Mouse (Mus musculus) kidney, adult 8-10 months (tissue): ENCODE measurements around the gene Itgam.
"Not testable (repeated sequence)": the region's sequence is repeated elsewhere in the genome, so short reads cannot be mapped to it uniquely, and the experiment has no call there.

Experiments
- DNase-seq, 2 experiments: peaks; one replicate each; pipeline ENCODE4 v3.0.0; 2022

Itgam gene

GRCm38 (mm10) chr7:128062456-128062855, at the start of gene Itgam, which contains the start of gene Gm49368:
Gene Itgam (plus strand): TSS chr7:128062640.
Gene Gm49368 (plus strand): TSS chr7:128062683.
- DNase-seq, result no peak

GRCm38 (mm10) chr7:128013116-128013515, 49.3 kb upstream of the Itgam start:
- DNase-seq, result no peak

GRCm38 (mm10) chr7:128016134-128016533, 46.3 kb upstream of the Itgam start:
- not testable (repeated sequence) for DNase-seq

- DNase-seq, result no peak
These were observed 45.8 kb upstream of the Itgam start for GRCm38 (mm10) chr7:128016650-128017049.

GRCm38 (mm10) chr7:128018275-128018674, 44.2 kb upstream of the Itgam start:
- DNase-seq, result no peak

GRCm38 (mm10) chr7:128019187-128019586, 43.3 kb upstream of the Itgam start:
- DNase-seq, result no peak

GRCm38 (mm10) chr7:128022974-128023373, 39.5 kb upstream of the Itgam start:
- DNase-seq, result no peak

GRCm38 (mm10) chr7:128023565-128023964, 38.9 kb upstream of the Itgam start:
- no peak for DNase-seq

- DNase-seq, result no peak
These were observed 38.1 kb upstream of the Itgam start for GRCm38 (mm10) chr7:128024364-128024763.

GRCm38 (mm10) chr7:128024932-128025331, 37.5 kb upstream of the Itgam start:
- DNase-seq, result no peak

- DNase-seq, result no peak
These were observed 37.1 kb upstream of the Itgam start for GRCm38 (mm10) chr7:128025381-128025780.

GRCm38 (mm10) chr7:128031403-128031976, 30.9 kb upstream of the Itgam start:
- DNase-seq, result peak; percentile 18 to 20

- peak in 1 of 2 experiments; percentile 23 for DNase-seq
These were observed 30.0 kb upstream of the Itgam start for GRCm38 (mm10) chr7:128032290-128032988.

- no peak for DNase-seq
These were observed 29.5 kb upstream of the Itgam start for GRCm38 (mm10) chr7:128032989-128033293.

GRCm38 (mm10) chr7:128033616-128034015, 28.8 kb upstream of the Itgam start:
- no peak for DNase-seq

- DNase-seq, result not testable (repeated sequence)
These were observed 20.1 kb upstream of the Itgam start for GRCm38 (mm10) chr7:128042161-128042820.

GRCm38 (mm10) chr7:128044142-128044785, 18.2 kb upstream of the Itgam start:
- DNase-seq, result no peak

GRCm38 (mm10) chr7:128045640-128046039, 16.8 kb upstream of the Itgam start:
- no peak for DNase-seq

GRCm38 (mm10) chr7:128048819-128049218, 13.6 kb upstream of the Itgam start:
- no peak for DNase-seq

GRCm38 (mm10) chr7:128049254-128049653, 13.2 kb upstream of the Itgam start:
- no peak for DNase-seq

GRCm38 (mm10) chr7:128050739-128051138, 11.7 kb upstream of the Itgam start:
- no peak for DNase-seq

- no peak for DNase-seq
These were observed 9.4 kb upstream of the Itgam start for GRCm38 (mm10) chr7:128053061-128053460.

- DNase-seq, result no peak
These were observed 5.5 kb upstream of the Itgam start for GRCm38 (mm10) chr7:128056917-128057444.
